Mouse (Mus musculus): ENCODE measurements around the gene Gtpbp2. TPM values are rescaled to one million over a fixed set of nuclear protein-coding genes. Genes with fewer than 3 reads are reported as not detected.

The Gtpbp2 gene
- total RNA-seq, 2 experiments from 2014 or later, result 29.3 to 47.9 TPM

DNA sequence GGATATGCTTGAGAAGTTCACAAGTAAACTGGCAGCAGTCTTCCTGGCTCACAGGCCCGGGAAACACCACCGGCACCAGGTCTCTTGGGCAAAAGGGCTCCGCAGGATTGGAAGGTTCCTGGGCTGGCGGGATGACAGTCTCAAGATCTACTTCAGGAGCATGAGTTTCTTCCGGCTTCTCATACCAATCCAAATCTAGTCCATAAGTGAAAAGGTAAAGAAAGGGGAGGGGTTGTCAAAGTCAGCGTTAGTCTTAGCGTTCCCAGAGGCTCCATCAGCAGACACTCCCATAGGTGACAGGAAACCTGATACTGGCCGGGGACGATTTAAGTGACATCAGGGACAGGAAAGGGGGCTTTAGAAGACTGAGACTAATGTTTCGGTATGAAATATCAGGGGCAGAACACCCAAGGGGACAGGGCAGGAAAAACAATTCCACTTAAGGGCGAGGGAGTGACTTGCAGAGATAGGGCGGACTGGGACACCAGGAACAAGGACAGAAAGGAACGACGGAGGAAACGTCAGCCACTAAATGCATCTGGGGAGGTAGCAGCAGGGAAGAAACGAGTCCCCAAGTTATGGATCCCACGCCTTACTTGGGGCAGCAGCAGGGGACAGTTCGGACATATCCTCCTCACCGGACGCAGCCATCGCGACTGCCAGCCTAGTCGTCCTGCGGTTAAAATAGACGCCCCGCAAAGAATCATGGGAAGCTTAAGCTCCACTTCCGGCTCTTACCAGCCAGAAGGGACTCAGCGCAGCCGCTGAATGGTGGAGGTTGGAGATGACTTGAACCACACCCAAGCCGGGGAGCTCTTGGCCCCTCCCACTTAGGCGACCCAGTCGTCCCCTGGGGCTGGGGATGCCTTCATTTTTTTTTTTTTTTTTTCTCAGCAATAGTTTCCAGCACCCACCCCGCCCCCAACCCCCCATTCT is 7.7 kb upstream of the Gtpbp2 start, which contains the start of gene Mad2l1bp:
TSS of gene Mad2l1bp (minus strand) at position 707 of the 936 bp plus-strand sequence.
- ATAC-seq (ENCODE audit: poor library complexity, severe bottlenecking), result peak; percentile 99

DNA sequence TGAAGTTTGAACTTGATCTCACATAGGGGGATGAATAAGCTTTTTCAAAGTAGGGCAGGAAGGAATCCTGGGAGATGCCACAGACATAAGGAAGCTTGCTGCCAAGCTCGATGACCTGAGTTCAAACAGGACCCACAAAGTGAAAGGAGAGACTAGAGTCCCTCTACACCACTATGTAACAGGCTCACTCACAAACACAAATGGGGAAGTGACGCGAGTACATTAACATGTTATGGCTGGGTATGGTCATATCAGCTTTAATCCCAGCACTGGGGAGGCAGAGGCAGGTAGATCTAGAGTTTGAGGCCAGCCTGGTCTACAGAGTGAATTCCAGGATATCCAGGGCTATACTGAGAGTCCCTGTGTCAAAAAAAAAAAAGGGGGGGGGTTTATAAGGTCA is 6.5 kb upstream of the Gtpbp2 start:
- no peak for ATAC-seq (ENCODE audit: poor library complexity, severe bottlenecking)

DNA sequence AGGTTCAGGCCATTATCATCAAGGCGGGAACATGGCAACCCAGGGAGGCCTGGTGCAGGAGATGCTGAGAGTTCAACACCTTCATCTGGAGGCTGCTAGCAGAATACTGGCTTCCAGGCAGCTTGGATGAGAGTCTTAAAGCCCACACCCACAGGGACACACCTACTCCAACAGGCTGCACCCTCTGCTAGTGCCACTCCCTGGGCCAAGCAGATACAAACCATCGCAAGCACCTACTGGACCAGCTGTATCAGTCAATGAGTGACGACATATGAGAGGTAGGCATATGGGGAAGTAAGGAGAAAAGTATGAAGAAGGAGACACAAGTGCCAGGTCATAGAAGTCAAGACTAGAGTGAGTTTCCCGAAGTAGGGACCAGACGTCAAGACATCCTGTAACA is 4.2 kb upstream of the Gtpbp2 start:
- ATAC-seq (ENCODE audit: poor library complexity, severe bottlenecking), result no peak

DNA sequence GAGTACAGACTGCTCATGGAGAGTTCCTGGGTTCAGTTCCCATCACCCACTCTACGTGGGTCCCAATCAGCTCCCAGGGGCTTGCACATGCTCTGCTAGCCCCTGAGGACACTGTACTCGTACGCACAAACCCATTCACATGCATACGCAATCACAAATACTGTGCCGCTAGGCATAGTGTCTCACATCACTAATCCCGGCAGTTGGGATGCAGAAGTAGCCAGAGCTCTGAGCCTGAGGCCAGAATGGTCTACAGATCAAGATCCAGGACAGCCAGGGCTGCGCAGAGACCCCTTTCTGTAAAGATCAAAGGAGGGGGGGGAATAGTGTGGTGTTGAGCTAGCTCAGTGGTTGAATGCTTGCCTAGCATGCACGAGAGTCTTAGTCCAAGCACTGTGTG is 3.7 kb upstream of the Gtpbp2 start:
- no peak for ATAC-seq (ENCODE audit: poor library complexity, severe bottlenecking)

DNA sequence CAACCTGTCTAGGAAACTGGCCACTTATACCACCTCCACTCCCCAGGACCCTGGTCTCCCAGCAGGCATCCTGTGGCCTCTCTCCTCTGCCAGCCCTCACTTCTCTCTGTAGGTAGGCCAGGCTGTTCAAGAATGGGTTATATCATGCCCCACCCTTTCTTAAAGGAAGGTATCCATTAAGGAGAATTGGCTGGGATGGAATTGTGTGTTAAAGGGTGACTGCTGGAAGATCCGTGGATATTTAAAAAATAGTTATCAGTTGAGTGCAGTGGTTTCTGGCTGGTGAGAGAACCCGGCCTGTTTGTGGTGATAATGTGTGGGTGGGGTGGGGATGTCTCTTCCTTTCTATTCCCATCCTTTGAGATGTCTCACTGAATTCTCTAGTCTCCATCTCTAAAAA is 1.6 kb upstream of the Gtpbp2 start:
- no peak for ATAC-seq (ENCODE audit: poor library complexity, severe bottlenecking)

DNA sequence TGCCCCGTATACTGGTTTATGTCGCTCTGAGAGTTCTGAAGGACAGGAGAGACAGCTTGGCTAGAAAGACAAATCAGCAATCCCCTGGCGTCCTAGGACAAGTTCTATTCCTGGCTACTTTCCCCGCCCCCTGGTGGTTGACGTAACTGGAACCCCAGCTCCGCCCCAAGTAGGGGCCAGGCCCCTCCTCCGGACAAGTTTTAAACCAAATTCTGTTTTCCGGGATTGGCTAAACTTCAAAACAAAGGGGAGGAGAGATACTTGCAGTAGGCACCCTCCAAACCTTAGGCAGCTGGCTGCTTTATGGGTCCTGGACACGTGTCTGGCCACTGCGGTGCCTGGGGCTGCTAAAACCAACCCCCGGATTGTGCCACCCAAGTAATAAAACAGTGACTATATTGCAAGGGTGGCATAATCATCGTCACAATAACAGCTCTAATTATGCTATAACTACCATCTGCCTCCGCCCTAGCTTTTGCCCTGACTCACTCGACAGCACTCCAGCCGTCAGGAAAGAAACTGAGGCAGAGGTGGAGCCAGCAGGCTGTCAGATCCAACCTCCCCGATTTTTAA is 656 bp upstream of the Gtpbp2 start:
- peak; percentile 62 for ATAC-seq (ENCODE audit: poor library complexity, severe bottlenecking)

DNA sequence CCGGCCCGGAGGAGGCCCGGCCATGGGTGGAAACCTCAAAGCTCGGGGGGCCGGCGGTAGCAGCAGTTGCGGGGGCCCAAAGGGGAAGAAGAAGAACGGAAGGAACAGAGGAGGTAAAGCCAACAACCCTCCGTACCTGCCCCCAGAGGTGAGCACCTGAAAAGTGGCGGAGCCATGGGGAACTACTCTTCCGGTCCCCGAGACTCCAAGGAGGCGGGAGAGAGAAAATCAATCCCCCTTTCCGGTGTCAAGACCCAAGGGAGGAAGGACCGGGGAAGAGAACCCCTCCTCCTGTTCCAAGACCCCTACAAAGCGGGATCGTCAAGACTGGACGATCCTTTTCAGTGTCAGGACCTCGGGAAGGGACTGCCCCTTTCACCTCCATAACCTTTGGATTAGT is 347 bp downstream of the Gtpbp2 start:
- no peak; the same call in 1 of the 2 replicates for ATAC-seq (ENCODE audit: poor library complexity, severe bottlenecking)

DNA sequence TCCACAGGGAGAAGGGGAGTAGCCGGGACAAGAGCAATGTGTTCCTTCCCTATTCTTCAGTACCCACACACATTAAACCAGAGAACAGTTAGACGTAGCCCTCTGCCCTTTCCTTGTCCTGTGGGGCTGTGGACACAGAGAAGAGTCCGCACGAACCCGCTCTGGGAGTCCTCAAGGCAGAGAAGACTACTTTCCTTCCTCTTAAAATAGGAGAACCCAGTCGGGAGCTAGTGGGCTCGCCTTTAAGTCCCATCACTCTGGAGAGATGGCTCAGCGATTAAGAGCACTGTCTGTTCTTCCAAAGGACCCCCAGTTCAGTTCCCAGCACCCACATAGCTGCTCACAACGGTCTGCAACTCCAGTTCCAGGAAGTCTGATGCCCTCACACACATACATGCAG is 878 bp downstream of the Gtpbp2 start:
- no peak for ATAC-seq (ENCODE audit: poor library complexity, severe bottlenecking)

DNA sequence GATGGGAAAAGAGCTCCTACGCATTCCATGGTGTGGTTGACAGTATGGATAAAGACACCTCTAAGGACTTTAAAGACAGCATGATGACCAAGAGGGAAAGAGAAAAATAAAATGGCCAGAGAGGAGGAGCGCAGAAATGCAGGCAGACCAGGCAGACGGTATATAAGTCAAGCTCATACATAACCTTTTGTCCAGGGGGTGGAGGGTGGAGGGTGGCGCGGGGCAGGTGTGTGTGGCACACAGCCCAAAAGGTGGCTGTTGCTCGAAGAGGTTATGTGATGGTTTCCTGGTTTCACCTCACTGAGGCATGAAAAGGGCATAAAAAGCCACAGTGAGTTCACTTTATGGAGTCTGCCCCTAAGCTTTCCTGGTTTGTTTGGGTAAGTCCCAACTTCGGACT is 1.7 kb downstream of the Gtpbp2 start:
- no peak for ATAC-seq (ENCODE audit: poor library complexity, severe bottlenecking)

DNA sequence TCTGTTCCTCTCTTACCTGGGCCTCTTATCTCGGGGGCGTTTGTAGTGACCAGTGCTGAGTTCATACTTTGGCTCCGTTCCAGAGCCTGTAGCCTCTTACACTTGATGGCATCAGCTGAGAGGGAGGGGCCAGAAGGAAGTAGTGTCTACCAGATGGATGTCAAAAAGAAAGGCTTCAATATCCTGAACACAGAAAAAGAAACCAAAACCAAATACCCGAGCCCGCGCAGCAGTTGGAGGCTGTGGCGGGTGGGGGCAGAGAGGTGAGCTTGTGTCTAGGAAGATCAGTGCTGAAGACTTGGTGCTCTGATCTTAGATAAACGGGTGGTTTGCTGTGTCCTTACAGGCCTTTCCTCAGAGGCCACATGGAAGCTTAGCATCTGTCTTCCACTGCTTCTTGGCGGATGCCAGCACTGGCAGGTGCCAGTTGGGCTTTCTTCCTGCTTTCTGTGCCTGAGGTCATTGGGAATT is 2.2 kb downstream of the Gtpbp2 start:
- ATAC-seq (ENCODE audit: poor library complexity, severe bottlenecking), result peak; percentile 11

DNA sequence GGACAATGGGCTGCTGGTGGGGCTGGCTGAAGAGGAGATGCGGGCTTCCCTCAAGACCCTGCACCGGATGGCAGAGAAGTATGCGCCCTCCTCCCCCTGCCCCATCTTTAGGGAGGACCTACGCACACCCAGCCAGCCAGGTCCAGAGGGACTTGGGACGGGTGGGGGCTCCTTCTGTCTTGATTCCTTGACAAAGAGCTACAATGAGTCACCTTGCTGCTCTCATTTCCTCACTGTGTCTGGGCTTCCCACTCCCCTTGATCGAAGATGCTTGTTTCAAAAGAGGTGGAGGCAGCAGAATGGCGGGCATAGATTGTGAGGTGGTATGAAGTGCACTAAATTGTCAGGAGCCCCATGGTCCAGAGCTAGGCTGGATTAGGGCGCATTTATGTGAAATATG is 3.5 kb downstream of the Gtpbp2 start:
- no peak for ATAC-seq (ENCODE audit: poor library complexity, severe bottlenecking)

DNA sequence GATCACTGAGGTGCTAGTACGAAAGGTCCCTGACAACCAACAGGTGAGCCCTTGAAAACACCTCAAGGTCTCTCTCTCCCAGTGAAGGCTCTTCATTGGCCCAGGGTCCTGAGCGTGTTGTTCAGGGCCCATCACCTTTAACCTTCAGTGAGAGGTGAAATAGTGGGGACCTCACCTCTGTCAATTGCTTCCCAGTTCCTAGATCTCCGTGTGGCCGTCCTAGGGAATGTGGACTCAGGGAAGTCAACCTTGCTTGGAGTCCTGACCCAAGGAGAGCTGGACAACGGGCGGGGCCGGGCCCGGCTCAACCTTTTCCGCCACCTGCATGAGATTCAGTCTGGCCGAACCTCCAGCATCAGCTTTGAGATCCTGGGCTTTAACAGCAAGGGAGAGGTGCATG is 4.0 kb downstream of the Gtpbp2 start:
- ATAC-seq (ENCODE audit: poor library complexity, severe bottlenecking), result no peak

DNA sequence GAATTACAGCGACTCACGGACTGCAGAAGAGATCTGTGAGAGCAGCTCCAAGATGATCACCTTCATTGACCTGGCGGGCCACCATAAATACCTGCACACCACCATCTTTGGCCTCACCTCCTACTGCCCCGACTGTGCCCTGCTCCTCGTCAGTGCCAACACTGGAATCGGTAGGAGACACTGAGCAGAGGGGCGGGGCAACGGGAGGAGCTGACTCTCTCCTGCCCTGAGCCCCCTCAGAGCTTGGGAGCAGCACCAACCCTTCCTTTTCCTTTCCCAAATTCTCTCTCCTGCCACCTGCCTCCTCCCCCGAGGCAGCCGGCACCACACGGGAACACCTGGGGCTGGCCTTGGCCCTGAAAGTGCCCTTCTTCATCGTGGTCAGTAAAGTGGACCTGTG is 4.6 kb downstream of the Gtpbp2 start:
- ATAC-seq (ENCODE audit: poor library complexity, severe bottlenecking), result no peak

DNA sequence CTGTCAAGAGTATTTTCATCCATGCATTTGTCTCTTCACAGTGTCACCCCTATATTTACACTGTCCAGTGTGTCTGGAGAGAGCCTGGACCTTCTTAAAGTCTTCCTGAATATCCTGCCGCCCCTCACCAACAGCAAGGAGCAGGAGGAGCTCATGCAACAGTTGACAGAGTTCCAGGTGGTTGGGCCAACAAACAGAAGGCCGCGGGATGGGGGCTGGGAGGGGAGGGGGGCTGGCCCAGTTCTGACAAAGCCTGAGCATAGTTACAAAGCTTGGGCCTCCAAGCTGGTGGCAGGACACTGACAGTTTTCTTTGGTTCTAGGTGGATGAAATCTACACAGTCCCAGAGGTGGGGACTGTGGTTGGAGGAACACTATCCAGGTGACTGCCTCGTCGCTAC is 5.4 kb downstream of the Gtpbp2 start:
- ATAC-seq (ENCODE audit: poor library complexity, severe bottlenecking), result no peak

DNA sequence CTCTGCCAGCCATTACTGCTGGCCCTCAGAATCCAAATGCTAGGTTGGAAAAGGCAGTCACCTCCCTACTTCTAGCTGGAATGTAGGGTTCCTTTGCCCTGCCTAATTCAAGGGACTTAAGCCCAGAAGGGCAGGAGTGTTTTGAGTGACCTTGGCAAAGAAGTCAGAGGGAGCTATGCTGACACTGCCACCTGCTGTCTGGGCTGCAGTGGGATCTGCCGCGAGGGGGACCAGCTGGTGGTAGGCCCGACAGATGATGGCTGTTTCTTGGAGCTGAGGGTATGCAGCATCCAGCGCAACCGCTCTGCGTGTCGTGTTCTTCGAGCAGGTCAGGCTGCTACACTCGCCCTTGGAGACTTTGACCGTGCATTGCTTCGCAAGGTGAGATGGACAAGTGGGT is 6.2 kb downstream of the Gtpbp2 start:
- no peak for ATAC-seq (ENCODE audit: poor library complexity, severe bottlenecking)

DNA sequence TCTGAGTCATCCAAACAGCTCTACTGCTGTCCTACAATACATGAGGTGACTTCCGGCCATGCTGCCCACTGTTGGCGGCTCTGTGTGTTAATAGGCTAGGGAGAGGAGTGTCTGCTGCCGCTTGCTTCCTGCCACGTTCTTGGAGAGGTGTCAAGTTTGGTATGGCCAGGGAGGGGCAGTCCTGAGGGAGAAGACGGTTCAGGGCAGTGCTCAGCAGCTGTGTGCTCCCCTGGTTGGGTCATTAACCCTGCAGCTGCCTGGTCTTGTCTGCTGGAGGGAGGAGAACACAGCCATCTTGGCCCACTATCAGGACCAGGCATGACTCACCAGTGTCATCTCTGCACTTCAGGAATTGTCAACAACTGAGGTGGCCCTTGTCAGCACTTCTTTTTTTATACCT is 7.5 kb downstream of the Gtpbp2 start:
- 0 out of 2 replicates have a peak, but pooled peaks have one; percentile 6 for ATAC-seq (ENCODE audit: poor library complexity, severe bottlenecking)

DNA sequence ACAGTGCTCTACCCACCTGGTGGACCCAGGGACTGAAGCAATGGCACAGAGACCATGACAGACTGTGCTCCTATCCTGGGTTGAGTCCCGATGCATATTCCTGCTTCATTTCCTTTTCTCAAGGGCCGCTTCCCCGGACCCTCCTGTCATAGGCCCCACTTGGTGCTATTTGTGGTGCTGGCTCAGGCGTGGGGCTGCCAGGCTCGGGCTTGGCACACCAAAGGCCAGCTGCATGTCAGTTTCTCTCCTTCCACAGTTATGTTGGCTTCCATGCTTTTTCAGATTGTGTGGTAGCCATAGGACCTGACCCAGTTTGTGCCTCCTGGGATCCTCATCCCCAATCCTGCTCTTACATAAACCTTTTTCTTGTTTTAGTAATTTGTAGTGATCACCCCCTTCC is 7.9 kb downstream of the Gtpbp2 start:
- no peak for ATAC-seq (ENCODE audit: poor library complexity, severe bottlenecking)

DNA sequence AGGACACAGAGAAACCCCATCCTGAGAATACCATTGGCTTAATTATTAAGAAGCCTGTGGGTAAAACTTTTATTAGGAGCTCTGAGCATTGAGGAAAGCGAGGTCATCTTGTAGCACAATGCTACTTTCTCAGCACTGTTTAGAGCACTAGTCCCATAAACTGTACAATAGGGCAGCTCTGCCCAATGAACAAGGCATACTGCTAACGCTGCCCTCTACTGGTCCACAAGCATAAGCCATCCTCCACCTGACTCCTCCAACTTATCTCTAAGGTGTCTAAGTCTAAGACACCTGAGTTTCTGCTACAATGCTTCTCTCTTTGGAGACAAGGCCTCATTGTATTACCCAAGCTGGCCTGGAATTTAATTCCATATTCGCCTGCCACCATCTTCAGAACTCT is 9.7 kb downstream of the Gtpbp2 start:
- ATAC-seq (ENCODE audit: poor library complexity, severe bottlenecking), result peak; percentile 63; the same call in 1 of the 2 replicates

DNA sequence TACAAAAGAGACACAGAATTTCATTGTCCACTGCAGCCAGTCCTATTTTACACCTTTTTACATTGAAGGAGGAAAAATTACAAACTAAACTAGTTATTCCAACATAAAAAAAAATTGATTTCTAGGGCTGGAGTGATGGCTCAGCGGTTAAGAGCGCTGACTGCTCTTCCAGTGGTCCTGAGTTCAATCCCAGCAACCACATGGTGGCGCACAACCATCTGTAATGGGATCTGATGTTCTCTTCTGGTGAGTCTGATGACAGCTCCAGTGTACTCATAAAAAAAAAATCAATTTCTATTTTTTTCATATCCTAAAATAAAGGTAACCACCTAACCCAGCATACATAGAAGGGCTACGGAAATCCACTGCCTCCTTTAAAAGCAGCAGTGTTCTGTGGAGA is 21.4 kb downstream of the Gtpbp2 start:
- no peak for ATAC-seq (ENCODE audit: poor library complexity, severe bottlenecking)

DNA sequence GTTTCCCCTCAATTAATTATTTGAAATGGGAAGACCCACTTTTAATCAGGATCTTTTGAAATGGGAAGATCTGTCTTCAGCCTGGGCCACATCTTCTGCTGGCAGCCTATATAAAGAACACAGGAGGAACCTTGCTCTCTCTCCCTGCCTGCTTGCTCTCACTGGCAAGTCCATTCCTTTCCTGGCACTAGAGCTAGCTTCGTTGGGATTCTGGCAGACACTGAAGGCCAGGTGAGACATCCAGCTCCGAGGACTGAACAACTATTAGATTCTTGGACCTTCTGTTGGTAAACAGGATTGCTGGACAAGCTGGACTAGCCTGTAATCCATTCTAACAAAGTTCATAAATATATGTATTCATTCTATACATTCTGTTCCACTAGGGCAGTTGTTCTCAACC is 28.0 kb downstream of the Gtpbp2 start:
- no peak for ATAC-seq (ENCODE audit: poor library complexity, severe bottlenecking)

DNA sequence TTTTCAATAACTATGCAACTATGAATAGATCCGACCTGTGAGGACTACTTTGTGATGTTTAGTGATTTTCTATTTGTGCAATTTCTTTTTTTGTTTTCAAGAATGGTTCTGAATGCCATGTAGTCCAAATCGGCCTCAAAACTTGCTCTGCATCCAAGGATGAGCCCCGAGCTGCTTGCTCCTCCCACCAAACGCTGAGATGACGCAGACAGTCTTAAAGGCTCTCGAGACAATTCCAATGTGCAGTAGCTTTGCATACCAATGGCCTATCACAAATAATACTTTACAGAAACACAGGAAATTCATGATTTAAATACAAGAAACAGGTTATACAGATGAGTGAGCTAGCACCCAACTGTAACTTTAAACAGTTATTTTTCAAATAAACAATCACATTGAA is 40.3 kb downstream of the Gtpbp2 start:
- ATAC-seq (ENCODE audit: poor library complexity, severe bottlenecking), result no peak

DNA sequence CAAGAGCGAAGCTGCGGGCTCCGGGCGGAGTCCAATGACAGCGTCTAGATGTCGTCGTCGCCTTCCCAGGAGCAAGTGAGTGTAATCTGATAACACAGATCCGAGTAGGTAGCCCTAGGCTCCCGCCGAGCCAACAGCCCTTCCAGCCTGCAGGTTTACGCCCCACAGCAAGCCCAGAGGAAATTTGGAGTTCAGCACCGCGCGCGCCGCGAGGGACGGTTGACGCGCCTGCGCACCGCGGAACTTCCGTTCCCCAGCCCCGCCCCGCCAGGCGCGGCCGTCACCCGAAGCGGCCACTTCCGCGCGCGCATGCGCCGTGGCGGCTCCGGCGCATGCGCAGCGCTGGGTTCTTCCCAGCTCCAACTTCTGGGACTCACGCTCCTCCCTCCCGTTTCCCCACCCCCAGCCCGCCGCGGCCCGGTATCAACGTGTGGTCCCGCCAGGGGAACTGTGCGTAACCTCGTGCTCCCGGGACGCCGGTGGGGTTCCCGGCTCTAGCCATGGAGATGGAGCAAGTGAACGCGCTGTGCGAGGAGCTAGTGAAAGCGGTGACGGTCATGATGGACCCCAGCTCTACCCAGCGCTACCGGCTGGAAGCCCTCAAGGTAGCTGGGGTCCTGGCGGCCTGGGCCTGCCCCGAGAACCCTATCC is 41.7 kb downstream of the Gtpbp2 start, which contains the start of the genes Polh and Xpo5:
TSS of gene Polh (minus strand) at position 225 of the 651 bp plus-strand sequence.
TSS of gene Xpo5 (plus strand) at position 362 of the 651 bp plus-strand sequence.
- peak; percentile 87 for ATAC-seq (ENCODE audit: poor library complexity, severe bottlenecking)

All from megakaryocyte, adult 5-6 weeks (primary cell).